Mouse (Mus musculus) c-Kit-positive CD71-positive TER-119-negative erythroid progenitor cells, embryonic 14.5 days (primary cell): Measurements from ENCODE around the gene Scfd2.

Experiments used
- DNase-seq: peaks from one replicate; pipeline ENCODE4 v3.0.0-alpha.2; 2013; ENCODE audit warnings: low read depth

Gene Scfd2

DNA sequence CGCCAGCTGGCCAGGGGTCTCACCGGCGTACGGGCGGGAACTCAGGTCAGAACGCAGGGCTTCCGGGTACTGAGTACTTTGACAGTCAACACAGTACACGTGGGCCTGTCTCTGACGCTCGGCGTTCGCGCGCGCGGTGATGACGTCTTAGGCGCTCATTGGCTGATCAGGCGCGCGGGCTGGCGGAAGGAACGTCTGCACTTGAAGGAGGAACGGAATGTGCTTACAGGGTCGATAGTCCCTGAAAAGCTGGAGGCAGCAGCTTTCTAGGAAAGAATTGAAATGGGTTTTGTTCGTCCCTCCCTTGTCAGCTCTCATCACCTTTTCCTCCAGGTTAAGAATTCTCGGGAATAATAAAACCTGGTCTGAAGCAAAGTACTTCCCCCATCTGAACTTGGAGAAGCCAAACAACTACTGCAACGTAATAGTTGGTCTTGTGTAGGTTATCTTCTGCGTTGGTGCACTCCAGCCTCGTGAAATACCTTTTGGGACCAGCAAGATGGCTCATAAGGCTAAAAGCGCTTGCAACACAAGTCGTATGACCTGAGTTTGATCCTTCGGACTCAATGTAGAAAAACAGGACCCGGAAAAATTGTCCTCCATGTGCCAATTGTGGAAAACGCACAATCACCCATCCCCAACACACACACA lies at the start of gene Scfd2:
TSS of gene Scfd2 (minus strand) at position 130 of the 651 bp plus-strand sequence.
- DNase-seq: peak; percentile 94

DNA sequence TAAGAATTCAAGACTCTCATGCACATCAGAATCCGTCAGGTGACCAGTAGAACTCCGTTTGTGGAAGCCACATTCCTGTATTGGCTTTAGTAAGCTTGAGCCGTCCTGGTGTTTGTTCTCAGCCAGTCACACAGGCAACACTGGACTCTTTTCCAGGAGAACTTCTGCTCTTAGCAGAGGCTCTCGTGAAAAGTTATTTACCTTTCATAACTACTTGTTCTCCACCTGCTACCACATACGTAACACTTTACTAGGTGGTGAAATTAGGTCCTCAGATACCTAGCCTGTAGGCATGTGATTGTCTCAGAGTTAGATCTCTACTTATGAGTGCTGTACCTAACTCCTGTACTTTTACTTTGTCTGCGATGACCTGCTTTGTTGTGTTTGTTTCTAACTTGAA lies 40.2 kb upstream of the Scfd2 start:
- DNase-seq: no peak

- DNase-seq: no peak
These were observed 29.6 kb upstream of the Scfd2 start for GRCm38 (mm10) chr5:74561151-74561550.

- no peak for DNase-seq
These were observed 18.0 kb upstream of the Scfd2 start for GRCm38 (mm10) chr5:74549566-74549965.

- no peak for DNase-seq
These were observed 14.0 kb upstream of the Scfd2 start for GRCm38 (mm10) chr5:74545606-74546005.

GRCm38 (mm10) chr5:74536180-74536947 lies 4.8 kb upstream of the Scfd2 start:
- peak; percentile 30 for DNase-seq

- DNase-seq: peak; percentile 87
These were observed 3.9 kb upstream of the Scfd2 start, which contains the start of gene Fip1l1 for GRCm38 (mm10) chr5:74535240-74536021. TSS of gene Fip1l1 (plus strand) at chr5:74535449.

- DNase-seq: no peak
These were observed 774 bp downstream of the Scfd2 start for GRCm38 (mm10) chr5:74530785-74531184.

- DNase-seq: no peak
These were observed 4.5 kb downstream of the Scfd2 start for GRCm38 (mm10) chr5:74527025-74527424.

- DNase-seq: no peak
These were observed 19.9 kb downstream of the Scfd2 start for GRCm38 (mm10) chr5:74511686-74512085.

GRCm38 (mm10) chr5:74492705-74493104 lies 38.9 kb downstream of the Scfd2 start:
- DNase-seq: no peak

DNA sequence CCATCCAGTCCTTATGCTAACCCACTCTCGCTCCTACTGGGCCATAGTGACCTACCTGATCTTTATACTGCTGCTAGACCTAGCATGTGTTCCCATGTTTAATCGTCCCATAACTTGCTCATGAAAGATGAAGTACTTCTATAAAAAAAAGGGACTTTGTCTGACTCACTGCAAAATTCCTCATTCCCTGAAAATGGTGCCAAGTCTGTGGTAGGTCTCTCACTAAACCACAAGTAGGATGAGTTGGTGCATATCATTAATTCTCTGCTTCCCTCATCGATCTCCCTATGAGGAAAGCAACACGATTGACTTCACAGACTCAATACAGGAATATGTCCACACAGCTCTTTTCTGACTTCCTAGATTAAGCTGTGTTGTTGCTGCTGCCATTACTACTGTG lies 46.9 kb downstream of the Scfd2 start:
- DNase-seq: no peak

GRCm38 (mm10) chr5:74482633-74483032 lies 48.9 kb downstream of the Scfd2 start:
- DNase-seq: no peak

- DNase-seq: no peak
These were observed 49.5 kb downstream of the Scfd2 start for GRCm38 (mm10) chr5:74482034-74482433.

DNA sequence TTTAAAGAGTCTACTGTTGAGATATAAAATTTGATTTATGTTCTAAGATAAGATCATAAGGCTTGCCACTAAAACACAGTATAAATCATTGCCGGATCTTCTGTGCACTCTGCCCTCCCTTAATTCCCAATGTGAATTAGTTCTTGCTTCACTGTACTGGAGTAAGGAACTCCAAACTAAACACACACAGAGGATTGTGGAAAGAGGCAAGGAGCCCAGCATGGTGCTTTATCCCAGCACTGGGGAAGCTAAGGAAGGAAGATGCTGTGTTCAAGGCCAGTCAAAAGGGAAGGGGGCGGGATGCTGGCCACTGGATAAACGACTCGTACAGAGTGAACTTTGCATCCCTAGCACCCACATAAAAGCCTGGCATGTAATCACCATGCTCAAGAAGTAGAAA lies 51.1 kb downstream of the Scfd2 start:
- no peak for DNase-seq

GRCm38 (mm10) chr5:74479947-74480346 lies 51.6 kb downstream of the Scfd2 start:
- DNase-seq: no peak

DNA sequence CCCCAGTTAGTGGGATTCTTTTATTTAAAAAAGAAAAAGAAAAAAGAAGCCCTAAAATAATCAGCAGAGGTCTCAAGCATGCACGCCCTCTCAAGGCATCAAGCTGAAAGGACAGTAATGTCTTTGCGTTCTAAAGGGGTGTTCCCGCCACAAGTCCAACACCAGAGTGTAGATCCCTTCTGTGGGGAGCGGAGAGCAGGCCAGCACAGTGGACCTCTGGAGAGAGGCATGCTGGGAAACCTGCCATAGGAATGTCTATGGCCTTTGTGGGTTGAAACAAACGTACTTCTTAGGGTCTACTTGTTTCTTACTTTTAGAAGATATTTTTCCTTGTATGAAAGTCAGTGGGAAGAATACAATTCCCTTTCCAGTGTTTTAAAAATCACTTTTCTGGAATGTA lies 52.4 kb downstream of the Scfd2 start:
- no peak for DNase-seq

- no peak for DNase-seq
These were observed 55.0 kb downstream of the Scfd2 start for GRCm38 (mm10) chr5:74476551-74476950.

DNA sequence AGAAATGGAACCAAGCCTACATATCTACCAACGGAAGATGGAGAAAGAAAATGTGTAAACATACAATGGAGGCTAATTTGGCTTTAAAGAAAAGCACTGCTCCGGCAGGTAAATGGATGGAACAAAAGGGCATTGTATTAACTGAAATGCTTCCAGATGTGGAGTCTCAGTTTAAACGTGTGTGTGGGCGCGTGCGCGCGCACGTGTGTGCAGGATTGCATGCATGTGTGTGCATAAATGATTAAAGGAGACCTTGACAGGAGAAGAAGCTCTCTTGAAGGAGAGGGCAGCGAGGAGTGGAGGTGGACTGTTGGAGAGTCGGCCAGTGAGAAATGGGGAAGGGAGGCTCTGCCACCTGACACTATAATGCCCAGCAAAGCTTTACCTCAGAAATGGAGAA lies 58.4 kb downstream of the Scfd2 start:
- DNase-seq: no peak

GRCm38 (mm10) chr5:74470819-74471218 lies 60.7 kb downstream of the Scfd2 start:
- no peak for DNase-seq

DNA sequence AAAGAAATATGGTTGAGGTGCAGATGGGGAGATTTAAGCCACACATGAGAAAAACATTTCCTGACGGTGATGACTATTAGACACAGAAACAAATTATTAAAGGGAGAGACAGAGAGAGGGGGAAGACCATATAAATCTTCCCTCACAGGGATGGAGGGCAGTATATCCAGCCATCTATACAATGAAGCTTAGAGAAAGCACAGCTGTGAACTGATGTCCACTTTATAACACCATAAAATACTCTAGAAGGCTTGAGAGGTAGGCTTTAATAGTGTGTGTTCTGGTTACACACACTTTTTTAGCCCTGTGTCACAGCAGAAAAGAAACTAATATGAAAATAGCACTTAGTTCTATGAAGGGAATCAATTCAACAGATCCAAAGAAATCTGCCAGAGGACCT lies 61.9 kb downstream of the Scfd2 start:
- DNase-seq: no peak

- no peak for DNase-seq
These were observed 63.8 kb downstream of the Scfd2 start for GRCm38 (mm10) chr5:74467753-74468152.

- DNase-seq: no peak
These were observed 74.8 kb downstream of the Scfd2 start for GRCm38 (mm10) chr5:74456759-74457158.
